Mouse (Mus musculus) G1E (cell line): ENCODE results near the gene Insrr. TPM values are rescaled to one million over a fixed set of nuclear protein-coding genes. Genes with fewer than 3 reads are reported as not detected.

Experiments
- ATAC-seq: 2 replicates; pipeline ENCODE4 v1.8.0; 2016; ENCODE audit warnings: mild to moderate bottlenecking; ENCODE audit not compliant: insufficient number of reproducible peaks, poor library complexity, low FRiP score, severe bottlenecking; ENCODE audit errors: extremely low read depth
- DNase-seq: peaks from one replicate; pipeline ENCODE4 v3.0.0; 2012; ENCODE audit warnings: low spot score
- H3K27me3 ChIP-seq: 2 replicates; pipeline ENCODE4 v1.6.1; 2012; ENCODE audit warnings: mild to moderate bottlenecking, low read length, inconsistent platforms; ENCODE audit not compliant: insufficient read depth
- H3K36me3 ChIP-seq: replicated peaks from 2 replicates; pipeline ENCODE3; 2012; ENCODE audit warnings: mild to moderate bottlenecking, inconsistent platforms
- H3K4me1 ChIP-seq: 2 replicates; pipeline ENCODE4 v1.6.1; 2012; ENCODE audit warnings: low read depth, low read length, inconsistent platforms, mixed read lengths; ENCODE audit not compliant: insufficient read depth
- H3K4me3 ChIP-seq: 2 replicates; pipeline ENCODE4 v1.5.1; 2012; ENCODE audit warnings: low read depth, mild to moderate bottlenecking, inconsistent platforms, low read length, moderate library complexity, mixed read lengths
- H3K9me3 ChIP-seq: replicated peaks from 2 replicates; pipeline ENCODE4 v1.6.1; 2012; ENCODE audit warnings: inconsistent platforms
- CTCF ChIP-seq: IDR thresholded peaks from 2 replicates; pipeline ENCODE4 v1.5.1; 2012; ENCODE audit warnings: low read depth, low read length, inconsistent platforms, mixed read lengths
- GATA1 ChIP-seq: IDR thresholded peaks from 2 replicates; pipeline ENCODE4 v1.6.1; 2012; ENCODE audit warnings: borderline replicate concordance, low read length, inconsistent platforms, mixed read lengths
- GATA2 ChIP-seq: IDR thresholded peaks from 2 replicates; pipeline ENCODE4 v1.6.1; 2012; ENCODE audit warnings: low read depth, low read length, inconsistent platforms, borderline replicate concordance
- POLR2AphosphoS5 ChIP-seq: IDR thresholded peaks from 2 replicates; pipeline ENCODE4 v1.6.1; 2012; ENCODE audit warnings: low read depth, low read length, inconsistent platforms; ENCODE audit not compliant: insufficient replicate concordance
- TAL1 ChIP-seq: conservative IDR thresholded peaks from 2 replicates; pipeline ENCODE4 v1.6.1; 2012; ENCODE audit warnings: low read depth, low read length, inconsistent platforms, mixed read lengths
- polyA plus RNA-seq: library from polyadenylated mRNA; stranded (reverse); fragments of >175 nt; gene quantifications from 2 replicates; pipeline ENCODE4 v1.2.3, GENCODE M21; 2012
- total RNA-seq, 2 experiments: library from RNA; stranded (forward) in 1 of 2; stranded (reverse) in 1 of 2; fragments of 200-1000 nt in 1 of 2; fragments of >200 nt in 1 of 2; fragmentation: Nextera tagmentation in 1 of 2; gene quantifications; 2 replicates each; pipeline ENCODE4 v1.2.3; 2014 to 2017

Gene Insrr
- total and polyA plus RNA-seq, 3 experiments, result 0.05 TPM; not detected in 2

GRCm38 (mm10) chr3:87846186-87846585 is 49.4 kb downstream of the Insrr start:
- H3K27me3 ChIP-seq, result peaks cover 50% of the 10 kb centered on the region
- TF ChIP-seq CTCF (no peak), GATA1 (no peak), TAL1 (no peak), GATA2 (no peak), POLR2AphosphoS5 (no peak)
- DNase-seq, result no peak
- H3K36me3 ChIP-seq, result no peaks in the 10 kb centered on the region
- H3K4me1 ChIP-seq, result no peaks in the 10 kb centered on the region
- no peak for ATAC-seq
- no peaks in the 10 kb centered on the region for H3K9me3 ChIP-seq
- no peak overlapping the region for H3K4me3 ChIP-seq

- Histone ChIP-seq H3K4me3 (no peak within 1 kb of the TSS), H3K9me3 (no peaks in the 10 kb centered on the region), H3K27me3 (peaks cover 53% of the 10 kb centered on the region), H3K36me3 (no peaks in the 10 kb centered on the region), H3K4me1 (no peaks in the 10 kb centered on the region)
- DNase-seq (no peak), ATAC-seq (no peak)
- TF ChIP-seq POLR2AphosphoS5, result no peak
- TF ChIP-seq CTCF, result no peak
- no peak for TF ChIP-seq GATA2
- no peak for TF ChIP-seq TAL1
- no peak for TF ChIP-seq GATA1
Measured at GRCm38 (mm10) chr3:87846650-87847110, 49.9 kb downstream of the Insrr start, which contains the start of gene Sh2d2a. Gene Sh2d2a, plus strand, starts transcription at chr3:87846755.

GRCm38 (mm10) chr3:87847680-87848079 is 50.9 kb downstream of the Insrr start:
- ATAC-seq (no peak), DNase-seq (no peak)
- H3K4me3 ChIP-seq, result no peak overlapping the region
- peaks cover 63% of the 10 kb centered on the region for H3K27me3 ChIP-seq
- no peaks in the 10 kb centered on the region for H3K4me1 ChIP-seq
- no peaks in the 10 kb centered on the region for H3K9me3 ChIP-seq
- H3K36me3 ChIP-seq, result no peaks in the 10 kb centered on the region
- TF ChIP-seq TAL1, result no peak
- TF ChIP-seq POLR2AphosphoS5, result no peak
- no peak for TF ChIP-seq GATA1

GRCm38 (mm10) chr3:87849117-87849516 is 52.4 kb downstream of the Insrr start:
- DNase-seq (no peak), ATAC-seq (no peak)
- Histone ChIP-seq H3K27me3 (peaks cover 72% of the 10 kb centered on the region), H3K9me3 (no peaks in the 10 kb centered on the region), H3K4me1 (no peaks in the 10 kb centered on the region), H3K4me3 (no peak overlapping the region), H3K36me3 (no peaks in the 10 kb centered on the region)
- TF ChIP-seq TAL1, result no peak
- no peak for TF ChIP-seq GATA1
- no peak for TF ChIP-seq CTCF
- no peak for TF ChIP-seq GATA2
- TF ChIP-seq POLR2AphosphoS5, result no peak

GRCm38 (mm10) chr3:87854795-87855568 is 58.2 kb downstream of the Insrr start:
- TF ChIP-seq TAL1, result no peak
- TF ChIP-seq GATA1, result no peak
- no peak for TF ChIP-seq CTCF
- no peak for TF ChIP-seq POLR2AphosphoS5
- no peak for TF ChIP-seq GATA2
- H3K4me1 ChIP-seq, result peaks cover 5% of the 10 kb centered on the region; the same call in 1 of the 2 replicates
- no peak for DNase-seq
- H3K36me3 ChIP-seq, result peaks cover 46% of the 10 kb centered on the region
- H3K9me3 ChIP-seq, result no peaks in the 10 kb centered on the region
- no peak overlapping the region for H3K4me3 ChIP-seq
- H3K27me3 ChIP-seq, result peaks cover 33% of the 10 kb centered on the region
- no peak for ATAC-seq

- no peak for DNase-seq
- H3K36me3 ChIP-seq, result peaks cover 55% of the 10 kb centered on the region
- peaks cover 25% of the 10 kb centered on the region for H3K27me3 ChIP-seq
- no peaks in the 10 kb centered on the region for H3K9me3 ChIP-seq
- TF ChIP-seq POLR2AphosphoS5 (no peak), TAL1 (no peak), CTCF (no peak), GATA1 (no peak), GATA2 (no peak)
- H3K4me1 ChIP-seq, result peaks cover 5% of the 10 kb centered on the region; the same call in 1 of the 2 replicates
- no peak overlapping the region for H3K4me3 ChIP-seq
- ATAC-seq, result no peak
Measured at GRCm38 (mm10) chr3:87855936-87856335, 59.2 kb downstream of the Insrr start.
